Mouse (Mus musculus): ENCODE results near the gene Ntm. TPM values are rescaled to one million over a fixed set of nuclear protein-coding genes. Genes with fewer than 3 reads are reported as not detected.

The Ntm gene
- polyA plus RNA-seq, 1 experiment from 2014 or later = 39.6 TPM

- WGBS = 72% methylated on average over 5 of the region's 5 CpGs
- no peaks in the 10 kb centered on the region for H3K4me1 ChIP-seq
- H3K9me3 ChIP-seq = no peaks in the 10 kb centered on the region
- H3K27ac ChIP-seq (replicated peaks) = no peak overlapping the region
- no peaks in the 10 kb centered on the region for H3K27me3 ChIP-seq (replicated peaks)
- no peaks in the 10 kb centered on the region for H3K36me3 ChIP-seq
- H3K4me3 ChIP-seq = no peak overlapping the region
- no peak overlapping the region for H3K4me2 ChIP-seq
- H3K9ac ChIP-seq = no peak overlapping the region
- ATAC-seq (ENCODE audit: extremely low read depth, insufficient number of reproducible peaks, low FRiP score, low TSS enrichment) = no peak
These were observed 128.0 kb downstream of the Ntm start for GRCm38 (mm10) chr9:29834911-29835310.

GRCm38 (mm10) chr9:29833781-29834180 is 129.2 kb downstream of the Ntm start:
- ATAC-seq (ENCODE audit: extremely low read depth, insufficient number of reproducible peaks, low FRiP score, low TSS enrichment) = no peak
- Histone ChIP-seq H3K9me3 (no peaks in the 10 kb centered on the region), H3K36me3 (no peaks in the 10 kb centered on the region), H3K9ac (no peak overlapping the region), H3K4me3 (no peak overlapping the region), H3K27ac (replicated peaks) (no peak overlapping the region), H3K4me1 (no peaks in the 10 kb centered on the region), H3K4me2 (no peak overlapping the region), H3K27me3 (replicated peaks) (no peaks in the 10 kb centered on the region)
- 33% methylated on average over 2 of the region's 2 CpGs for whole genome bisulfite sequencing

- Histone ChIP-seq H3K27ac (replicated peaks) (no peak overlapping the region), H3K9me3 (no peaks in the 10 kb centered on the region), H3K4me1 (no peaks in the 10 kb centered on the region), H3K4me2 (no peak overlapping the region), H3K36me3 (no peaks in the 10 kb centered on the region), H3K27me3 (replicated peaks) (no peaks in the 10 kb centered on the region), H3K9ac (no peak overlapping the region), H3K4me3 (no peak overlapping the region)
- WGBS = 31% methylated on average over 5 of the region's 5 CpGs
- ATAC-seq (ENCODE audit: extremely low read depth, insufficient number of reproducible peaks, low FRiP score, low TSS enrichment) = no peak
These were observed 135.7 kb downstream of the Ntm start for GRCm38 (mm10) chr9:29827240-29827660.

- Histone ChIP-seq H3K9me3 (no peaks in the 10 kb centered on the region), H3K4me2 (no peak overlapping the region), H3K36me3 (no peaks in the 10 kb centered on the region), H3K27me3 (replicated peaks) (no peaks in the 10 kb centered on the region), H3K4me1 (0 out of 2 replicates have a peak, but pooled peaks cover 3% of the 10 kb centered on the region), H3K4me3 (no peak overlapping the region), H3K27ac (replicated peaks) (no peak overlapping the region), H3K9ac (no peak overlapping the region)
- WGBS = 78% methylated on average over 5 of the region's 5 CpGs
- ATAC-seq (ENCODE audit: extremely low read depth, insufficient number of reproducible peaks, low FRiP score, low TSS enrichment) = no peak
These were observed 137.7 kb downstream of the Ntm start for GRCm38 (mm10) chr9:29825236-29825635.

- Histone ChIP-seq H3K27ac (replicated peaks) (no peak overlapping the region), H3K4me1 (0 out of 2 replicates have a peak, but pooled peaks cover 3% of the 10 kb centered on the region), H3K27me3 (replicated peaks) (no peaks in the 10 kb centered on the region), H3K9ac (no peak overlapping the region), H3K4me2 (no peak overlapping the region), H3K36me3 (no peaks in the 10 kb centered on the region), H3K4me3 (no peak overlapping the region), H3K9me3 (no peaks in the 10 kb centered on the region)
- 62% methylated on average over 4 of the region's 4 CpGs for WGBS
- no peak for ATAC-seq (ENCODE audit: extremely low read depth, insufficient number of reproducible peaks, low FRiP score, low TSS enrichment)
These were observed 139.2 kb downstream of the Ntm start for GRCm38 (mm10) chr9:29823716-29824115.

- Histone ChIP-seq H3K9me3 (no peaks in the 10 kb centered on the region), H3K36me3 (no peaks in the 10 kb centered on the region), H3K9ac (no peak overlapping the region), H3K4me2 (no peak overlapping the region), H3K27ac (replicated peaks) (no peak overlapping the region), H3K4me3 (no peak overlapping the region), H3K27me3 (replicated peaks) (no peaks in the 10 kb centered on the region), H3K4me1 (no peaks in the 10 kb centered on the region)
- 71% methylated on average over 5 of the region's 5 CpGs for WGBS
- no peak for ATAC-seq (ENCODE audit: extremely low read depth, insufficient number of reproducible peaks, low FRiP score, low TSS enrichment)
These were observed 150.3 kb downstream of the Ntm start for GRCm38 (mm10) chr9:29812685-29813084.

- 42% methylated on average over 3 of the region's 3 CpGs for WGBS
- ATAC-seq (ENCODE audit: extremely low read depth, insufficient number of reproducible peaks, low FRiP score, low TSS enrichment) = no peak
These were observed 156.2 kb downstream of the Ntm start for GRCm38 (mm10) chr9:29806790-29807189.

GRCm38 (mm10) chr9:29804483-29804882 is 158.5 kb downstream of the Ntm start:
- H3K4me1 ChIP-seq = no peaks in the 10 kb centered on the region
- 83% methylated on average over 9 of the region's 9 CpGs for WGBS
- no peak for ATAC-seq (ENCODE audit: extremely low read depth, insufficient number of reproducible peaks, low FRiP score, low TSS enrichment)

More at GRCm38 (mm10) chr9:29806790-29807189, 156.2 kb downstream of the Ntm start:
- H3K4me1 ChIP-seq = no peaks in the 10 kb centered on the region
- H3K27me3 ChIP-seq (replicated peaks) = peaks cover 10% of the 10 kb centered on the region
- H3K9me3 ChIP-seq = no peaks in the 10 kb centered on the region
- no peak overlapping the region for H3K4me3 ChIP-seq
- no peak overlapping the region for H3K27ac ChIP-seq (replicated peaks)
- H3K36me3 ChIP-seq = no peaks in the 10 kb centered on the region
- no peak overlapping the region for H3K4me2 ChIP-seq
- H3K9ac ChIP-seq = no peak overlapping the region

GRCm38 (mm10) chr9:29803738-29804285 is 159.1 kb downstream of the Ntm start:
- 57% methylated on average over 4 of the region's 4 CpGs for WGBS
- Histone ChIP-seq H3K4me2 (no peak overlapping the region), H3K4me3 (no peak overlapping the region), H3K4me1 (no peaks in the 10 kb centered on the region), H3K36me3 (no peaks in the 10 kb centered on the region), H3K9me3 (no peaks in the 10 kb centered on the region), H3K27me3 (replicated peaks) (peaks cover 10% of the 10 kb centered on the region), H3K27ac (replicated peaks) (no peak overlapping the region), H3K9ac (no peak overlapping the region)
- ATAC-seq (ENCODE audit: extremely low read depth, insufficient number of reproducible peaks, low FRiP score, low TSS enrichment) = no peak

More at GRCm38 (mm10) chr9:29804483-29804882, 158.5 kb downstream of the Ntm start:
- H3K36me3 ChIP-seq = no peaks in the 10 kb centered on the region
- H3K27ac ChIP-seq (replicated peaks) = no peak overlapping the region
- no peak overlapping the region for H3K4me3 ChIP-seq
- no peak overlapping the region for H3K4me2 ChIP-seq
- H3K9ac ChIP-seq = no peak overlapping the region
- no peaks in the 10 kb centered on the region for H3K9me3 ChIP-seq
- peaks cover 10% of the 10 kb centered on the region for H3K27me3 ChIP-seq (replicated peaks)

GRCm38 (mm10) chr9:29802990-29803737 is 159.8 kb downstream of the Ntm start:
- Histone ChIP-seq H3K9me3 (no peaks in the 10 kb centered on the region), H3K27ac (replicated peaks) (no peak overlapping the region), H3K4me2 (no peak overlapping the region), H3K36me3 (no peaks in the 10 kb centered on the region), H3K4me3 (no peak overlapping the region), H3K27me3 (replicated peaks) (peaks cover 10% of the 10 kb centered on the region), H3K4me1 (no peaks in the 10 kb centered on the region), H3K9ac (no peak overlapping the region)
- 43% methylated on average over 12 of the region's 12 CpGs for WGBS
- ATAC-seq (ENCODE audit: extremely low read depth, insufficient number of reproducible peaks, low FRiP score, low TSS enrichment) = no peak

- no peak overlapping the region for H3K4me3 ChIP-seq
- peaks cover 13% of the 10 kb centered on the region for H3K27me3 ChIP-seq (replicated peaks)
- H3K27ac ChIP-seq (replicated peaks) = no peak overlapping the region
- no peak for ATAC-seq (ENCODE audit: extremely low read depth, insufficient number of reproducible peaks, low FRiP score, low TSS enrichment)
- H3K4me2 ChIP-seq = no peak overlapping the region
- WGBS = 58% methylated on average over 12 of the region's 12 CpGs
- no peaks in the 10 kb centered on the region for H3K36me3 ChIP-seq
- H3K9ac ChIP-seq = no peak overlapping the region
- H3K4me1 ChIP-seq = no peaks in the 10 kb centered on the region
- no peaks in the 10 kb centered on the region for H3K9me3 ChIP-seq
These were observed 160.8 kb downstream of the Ntm start for GRCm38 (mm10) chr9:29802071-29802705.
